Comparison of ENCODE assay signal across 8 mouse cellular contexts in genomic region chr7:143294690-143295355, GRCm38 (mm10).
A peak's percentile ranks its signal among the peaks of the same experiment; 100 is the strongest.
DNase-seq lines count a peak whose midpoint lies in the region; ATAC-seq and TF ChIP-seq lines count a peak whose summit lies in the region.

No protein-coding gene starts in this region.

- no peak for DNase-seq in left cerebral cortex, adult 2 months (ENCODE audit: extremely low spot score in 1 of 2, low spot score in 2 of 2)
- no peak for DNase-seq in left cerebral cortex, adult 11 months (ENCODE audit: low spot score)
- DNase-seq in c-Kit-positive CD71-positive TER-119-positive erythroid progenitor cells, embryonic 14.5 days (ENCODE audit: low spot score) = peak; percentile 14
- DNase-seq in right cerebral cortex, postnatal 4 days = no peak
- no peak for DNase-seq in ovary, postnatal 10 days (ENCODE audit: low spot score)
- DNase-seq in spleen, postnatal 10 days (ENCODE audit: low spot score in 2 of 2) = no peak

- H3K4me3 ChIP-seq in left cerebral cortex, adult 2 months = peak overlapping the region; percentile 56
- peak overlapping the region; percentile 59 for H3K4me3 ChIP-seq in hindbrain, embryonic 13.5 days
- H3K4me3 ChIP-seq in midbrain, embryonic 16.5 days (ENCODE audit: low read depth, low read length) = peak overlapping the region; percentile 55

- H3K27ac ChIP-seq in left cerebral cortex, adult 2 months = peak overlapping the region; percentile 67; the same call in 1 of the 2 replicates
- peak overlapping the region; percentile 82 for H3K27ac ChIP-seq in hindbrain, embryonic 13.5 days
- H3K27ac ChIP-seq in midbrain, embryonic 16.5 days (ENCODE audit: low read length) = peak overlapping the region; percentile 75

- no peaks in the 10 kb centered on the region for H3K36me3 ChIP-seq in hindbrain, embryonic 13.5 days
- H3K36me3 ChIP-seq in midbrain, embryonic 16.5 days (ENCODE audit: control insufficient read depth, insufficient read depth, low read length) = no peaks in the 10 kb centered on the region

- peak overlapping the region; percentile 83 for H3K9ac ChIP-seq in hindbrain, embryonic 13.5 days
- peak overlapping the region; percentile 63 for H3K9ac ChIP-seq in midbrain, embryonic 16.5 days (ENCODE audit: low read depth, low read length)

- peaks cover 31% of the 10 kb centered on the region for H3K4me1 ChIP-seq in hindbrain, embryonic 13.5 days (replicated peaks)
- 0 out of 2 replicates have a peak, but pooled peaks cover 3% of the 10 kb centered on the region for H3K4me1 ChIP-seq in midbrain, embryonic 16.5 days (ENCODE audit: control insufficient read depth, insufficient read depth, low read length)

- ATAC-seq in hindbrain, embryonic 13.5 days (ENCODE audit: low FRiP score) = no peak
- no peak for ATAC-seq in midbrain, embryonic 16.5 days

- peak overlapping the region; percentile 62 for H3K4me2 ChIP-seq in hindbrain, embryonic 13.5 days
- H3K4me2 ChIP-seq in midbrain, embryonic 16.5 days (ENCODE audit: low read length) = peak overlapping the region; percentile 59

- WGBS in hindbrain, embryonic 13.5 days = 50% methylated on average over 20 of the region's 20 CpGs
- whole genome bisulfite sequencing in midbrain, embryonic 16.5 days = 46% methylated on average over 20 of the region's 20 CpGs

- intact Hi-C loops in left cerebral cortex, adult 2 months (cut with DNase I) = no loop called here

- H3K9me3 ChIP-seq in hindbrain, embryonic 13.5 days = no peaks in the 10 kb centered on the region
- H3K9me3 ChIP-seq in midbrain, embryonic 16.5 days (replicated peaks; ENCODE audit: control insufficient read depth, low read length, poor library complexity, severe bottlenecking) = peaks cover 3% of the 10 kb centered on the region; the same call in 1 of the 2 replicates

- no peak for TF ChIP-seq CTCF in left cerebral cortex, adult 2 months (IDR thresholded peaks at IDR 0.05)

- no peaks in the 10 kb centered on the region for H3K27me3 ChIP-seq in hindbrain, embryonic 13.5 days
- no peaks in the 10 kb centered on the region for H3K27me3 ChIP-seq in midbrain, embryonic 16.5 days (ENCODE audit: control insufficient read depth, insufficient read depth, low read depth, low read length)
